Mouse (Mus musculus): ENCODE measurements around the gene Glul. TPM values are rescaled to one million over a fixed set of nuclear protein-coding genes. Genes with fewer than 3 reads are reported as not detected.
"Not testable (repeated sequence)": the region's sequence is repeated elsewhere in the genome, so short reads cannot be mapped to it uniquely, and the experiment has no call there.

The Glul gene
- polyA plus RNA-seq (2012; rRNA removed): 43.2 and 49.3 TPM in 2 replicates

- under 1% methylated on average over 51 of the region's 51 CpGs for WGBS
- DNase-seq (ENCODE audit: low read depth, low spot score): peak; percentile 92
These were observed at the start of gene Glul, which contains the start of gene Teddm2 for GRCm38 (mm10) chr1:153899731-153900380. TSS of gene Glul (plus strand) at chr1:153899944. TSS of gene Teddm2 (minus strand) at chr1:153900228.

GRCm38 (mm10) chr1:153852696-153853095 lies 47.0 kb upstream of the Glul start:
- WGBS: 61% methylated on average over 7 of the region's 7 CpGs

GRCm38 (mm10) chr1:153855946-153856345 lies 43.8 kb upstream of the Glul start:
- DNase-seq (ENCODE audit: low read depth, low spot score): no peak
- WGBS: 74% methylated on average over 8 of the region's 8 CpGs

More at GRCm38 (mm10) chr1:153852696-153853095, 47.0 kb upstream of the Glul start:
- DNase-seq (ENCODE audit: low read depth, low spot score): not testable (repeated sequence)

- DNase-seq (ENCODE audit: low read depth, low spot score): no peak
- 76% methylated on average over 6 of the region's 6 CpGs for WGBS
These were observed 25.7 kb upstream of the Glul start, which contains the start of gene Teddm1b for GRCm38 (mm10) chr1:153874045-153874444. TSS of gene Teddm1b (plus strand) at chr1:153874345.

- 96% methylated on average over 17 of the region's 17 CpGs for WGBS
- DNase-seq (ENCODE audit: low read depth, low spot score): not testable (repeated sequence)
These were observed 19.4 kb upstream of the Glul start for GRCm38 (mm10) chr1:153880391-153880790.

GRCm38 (mm10) chr1:153886024-153886633 lies 13.6 kb upstream of the Glul start:
- DNase-seq (ENCODE audit: low read depth, low spot score): no peak
- 53% methylated on average over 17 of the region's 17 CpGs for WGBS

- DNase-seq (ENCODE audit: low read depth, low spot score): no peak
- 95% methylated on average over 10 of the region's 10 CpGs for WGBS
These were observed 9.6 kb upstream of the Glul start for GRCm38 (mm10) chr1:153890121-153890520.

GRCm38 (mm10) chr1:153891442-153891841 lies 8.3 kb upstream of the Glul start, which contains the start of gene Teddm1a:
TSS of gene Teddm1a (plus strand) at chr1:153891742.
- DNase-seq (ENCODE audit: low read depth, low spot score): no peak
- 55% methylated on average over 4 of the region's 4 CpGs for WGBS

GRCm38 (mm10) chr1:153893746-153894145 lies 6.0 kb upstream of the Glul start:
- 54% methylated on average over 2 of the region's 2 CpGs for WGBS

GRCm38 (mm10) chr1:153894201-153894893 lies 5.4 kb upstream of the Glul start:
- 41% methylated on average over 8 of the region's 8 CpGs for WGBS

More at GRCm38 (mm10) chr1:153893746-153894145, 6.0 kb upstream of the Glul start:
- no peak for DNase-seq (ENCODE audit: low read depth, low spot score)

GRCm38 (mm10) chr1:153894979-153895378 lies 4.8 kb upstream of the Glul start:
- no peak for DNase-seq (ENCODE audit: low read depth, low spot score)
- 34% methylated on average over 5 of the region's 5 CpGs for WGBS

More at GRCm38 (mm10) chr1:153894201-153894893, 5.4 kb upstream of the Glul start:
- DNase-seq (ENCODE audit: low read depth, low spot score): no peak

- 93% methylated on average over 8 of the region's 8 CpGs for WGBS
- DNase-seq (ENCODE audit: low read depth, low spot score): no peak
These were observed 2.5 kb upstream of the Glul start for GRCm38 (mm10) chr1:153897196-153897595.

- DNase-seq (ENCODE audit: low read depth, low spot score): no peak
- 12% methylated on average over 22 of the region's 22 CpGs for WGBS
These were observed 584 bp upstream of the Glul start for GRCm38 (mm10) chr1:153898989-153899730.

GRCm38 (mm10) chr1:153900381-153900780 lies 637 bp downstream of the Glul start:
- WGBS: under 1% methylated on average over 36 of the region's 36 CpGs
- no peak for DNase-seq (ENCODE audit: low read depth, low spot score)

GRCm38 (mm10) chr1:153900860-153901730 lies 1.4 kb downstream of the Glul start:
- no peak for DNase-seq (ENCODE audit: low read depth, low spot score)
- 2% methylated on average over 25 of the region's 25 CpGs for WGBS

GRCm38 (mm10) chr1:153903006-153903405 lies 3.3 kb downstream of the Glul start:
- WGBS: 54% methylated on average over 13 of the region's 13 CpGs

GRCm38 (mm10) chr1:153904236-153904635 lies 4.5 kb downstream of the Glul start:
- no peak for DNase-seq (ENCODE audit: low read depth, low spot score)
- 60% methylated on average over 14 of the region's 14 CpGs for WGBS

More at GRCm38 (mm10) chr1:153903006-153903405, 3.3 kb downstream of the Glul start:
- no peak for DNase-seq (ENCODE audit: low read depth, low spot score)

GRCm38 (mm10) chr1:153905884-153906283 lies 6.1 kb downstream of the Glul start:
- 87% methylated on average over 3 of the region's 3 CpGs for WGBS

GRCm38 (mm10) chr1:153908208-153908607 lies 8.5 kb downstream of the Glul start:
- no peak for DNase-seq (ENCODE audit: low read depth, low spot score)
- 75% methylated on average over 6 of the region's 6 CpGs for WGBS

More at GRCm38 (mm10) chr1:153905884-153906283, 6.1 kb downstream of the Glul start:
- DNase-seq (ENCODE audit: low read depth, low spot score): no peak
